Mouse (Mus musculus): ENCODE data around the gene Prss27. TPM values are rescaled to one million over a fixed set of nuclear protein-coding genes. Genes with fewer than 3 reads are reported as not detected.

Gene Prss27
- polyA plus RNA-seq, 1 experiment from 2014 or later: not detected

- 80% methylated on average over 13 of the region's 13 CpGs for WGBS
- Histone ChIP-seq H3K4me3 (ENCODE audit: low read depth, low read length) (no peak overlapping the region), H3K4me1 (ENCODE audit: control insufficient read depth, insufficient read depth, low read length) (no peaks in the 10 kb centered on the region), H3K9ac (replicated peaks; ENCODE audit: low read length) (no peak overlapping the region), H3K36me3 (replicated peaks; ENCODE audit: control insufficient read depth, insufficient read depth, low read depth, low read length) (no peaks in the 10 kb centered on the region), H3K9me3 (replicated peaks; ENCODE audit: control insufficient read depth, low read length) (no peaks in the 10 kb centered on the region), H3K27ac (replicated peaks; ENCODE audit: low read depth, low read length) (no peak overlapping the region), H3K27me3 (ENCODE audit: control insufficient read depth, insufficient read depth, low read length) (no peaks in the 10 kb centered on the region), H3K4me2 (ENCODE audit: low read depth, low read length) (no peak overlapping the region)
- ATAC-seq (replicated peaks; ENCODE audit: insufficient number of reproducible peaks, low FRiP score, low TSS enrichment, low read depth) (no peak), DNase-seq (ENCODE audit: low spot score) (no peak)
Observed at GRCm38 (mm10) chr17:24037360-24037759, 584 bp upstream of the Prss27 start.

DNA sequence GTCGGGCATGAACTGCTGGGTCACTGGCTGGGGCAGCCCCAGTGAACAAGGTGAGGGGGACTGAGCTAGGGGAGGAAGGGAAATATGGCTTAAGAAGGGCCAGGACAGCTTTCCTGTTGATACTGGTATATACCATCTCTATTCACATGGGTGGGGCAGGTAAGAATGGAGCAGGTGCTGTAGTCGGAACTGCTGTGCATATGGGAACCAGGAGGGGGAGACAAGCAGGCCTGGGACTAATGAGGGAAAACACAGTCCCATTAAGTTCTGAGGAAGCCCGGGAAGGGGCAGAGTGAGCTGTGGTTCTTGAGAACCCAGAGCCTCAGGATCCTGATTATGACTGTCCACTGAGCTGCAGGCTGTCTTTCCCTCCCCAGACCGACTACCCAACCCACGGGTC lies 6.5 kb downstream of the Prss27 start:
- Histone ChIP-seq H3K27me3 (ENCODE audit: control insufficient read depth, insufficient read depth, low read length) (no peaks in the 10 kb centered on the region), H3K4me2 (ENCODE audit: low read depth, low read length) (no peak overlapping the region), H3K27ac (replicated peaks; ENCODE audit: low read depth, low read length) (no peak overlapping the region), H3K9ac (replicated peaks; ENCODE audit: low read length) (no peak overlapping the region), H3K9me3 (replicated peaks; ENCODE audit: control insufficient read depth, low read length) (no peaks in the 10 kb centered on the region), H3K4me1 (ENCODE audit: control insufficient read depth, insufficient read depth, low read length) (no peaks in the 10 kb centered on the region), H3K4me3 (ENCODE audit: low read depth, low read length) (no peak overlapping the region), H3K36me3 (replicated peaks; ENCODE audit: control insufficient read depth, insufficient read depth, low read depth, low read length) (peaks cover 3% of the 10 kb centered on the region; the same call in 1 of the 2 replicates)
- DNase-seq (ENCODE audit: low spot score) (no peak), ATAC-seq (replicated peaks; ENCODE audit: insufficient number of reproducible peaks, low FRiP score, low TSS enrichment, low read depth) (no peak)
- 66% methylated on average over 5 of the region's 5 CpGs for WGBS

DNA sequence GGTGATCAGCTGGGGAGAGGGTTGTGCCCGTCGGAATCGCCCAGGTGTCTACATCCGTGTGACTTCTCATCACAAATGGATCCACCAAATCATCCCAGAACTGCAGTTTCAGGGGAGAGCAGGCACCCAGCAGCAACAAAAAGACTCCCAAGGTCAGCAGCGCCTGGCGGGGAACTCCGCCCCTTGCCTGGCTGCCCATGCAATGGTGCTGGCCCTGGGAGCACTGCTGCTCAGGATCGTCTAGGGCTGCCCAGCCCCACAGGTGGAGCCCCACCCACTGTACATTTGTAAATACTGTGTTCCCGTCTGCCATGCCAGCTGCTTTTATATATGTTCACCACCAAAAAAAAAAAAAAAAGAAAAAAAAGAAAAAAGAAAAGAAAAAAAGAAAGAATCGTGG lies 7.7 kb downstream of the Prss27 start:
- H3K27ac ChIP-seq (replicated peaks; ENCODE audit: low read depth, low read length): no peak overlapping the region
- ATAC-seq (replicated peaks; ENCODE audit: insufficient number of reproducible peaks, low FRiP score, low TSS enrichment, low read depth) (no peak), DNase-seq (ENCODE audit: low spot score) (no peak)
- no peaks in the 10 kb centered on the region for H3K9me3 ChIP-seq (replicated peaks; ENCODE audit: control insufficient read depth, low read length)
- peaks cover 3% of the 10 kb centered on the region for H3K36me3 ChIP-seq (replicated peaks; ENCODE audit: control insufficient read depth, insufficient read depth, low read depth, low read length)
- no peaks in the 10 kb centered on the region for H3K4me1 ChIP-seq (ENCODE audit: control insufficient read depth, insufficient read depth, low read length)
- no peaks in the 10 kb centered on the region for H3K27me3 ChIP-seq (ENCODE audit: control insufficient read depth, insufficient read depth, low read length)
- H3K9ac ChIP-seq (replicated peaks; ENCODE audit: low read length): no peak overlapping the region
- WGBS: 83% methylated on average over 10 of the region's 10 CpGs
- H3K4me3 ChIP-seq (ENCODE audit: low read depth, low read length): no peak overlapping the region
- no peak overlapping the region for H3K4me2 ChIP-seq (ENCODE audit: low read depth, low read length)

GRCm38 (mm10) chr17:24046026-24046425 lies 8.1 kb downstream of the Prss27 start:
- Histone ChIP-seq H3K9me3 (replicated peaks; ENCODE audit: control insufficient read depth, low read length) (no peaks in the 10 kb centered on the region), H3K4me3 (ENCODE audit: low read depth, low read length) (no peak overlapping the region), H3K27me3 (ENCODE audit: control insufficient read depth, insufficient read depth, low read length) (no peaks in the 10 kb centered on the region), H3K27ac (replicated peaks; ENCODE audit: low read depth, low read length) (no peak overlapping the region), H3K36me3 (replicated peaks; ENCODE audit: control insufficient read depth, insufficient read depth, low read depth, low read length) (peaks cover 6% of the 10 kb centered on the region), H3K9ac (replicated peaks; ENCODE audit: low read length) (no peak overlapping the region), H3K4me2 (ENCODE audit: low read depth, low read length) (no peak overlapping the region), H3K4me1 (ENCODE audit: control insufficient read depth, insufficient read depth, low read length) (no peaks in the 10 kb centered on the region)
- DNase-seq (ENCODE audit: low spot score) (no peak), ATAC-seq (replicated peaks; ENCODE audit: insufficient number of reproducible peaks, low FRiP score, low TSS enrichment, low read depth) (no peak)
- 45% methylated on average over 5 of the region's 5 CpGs for WGBS

DNA sequence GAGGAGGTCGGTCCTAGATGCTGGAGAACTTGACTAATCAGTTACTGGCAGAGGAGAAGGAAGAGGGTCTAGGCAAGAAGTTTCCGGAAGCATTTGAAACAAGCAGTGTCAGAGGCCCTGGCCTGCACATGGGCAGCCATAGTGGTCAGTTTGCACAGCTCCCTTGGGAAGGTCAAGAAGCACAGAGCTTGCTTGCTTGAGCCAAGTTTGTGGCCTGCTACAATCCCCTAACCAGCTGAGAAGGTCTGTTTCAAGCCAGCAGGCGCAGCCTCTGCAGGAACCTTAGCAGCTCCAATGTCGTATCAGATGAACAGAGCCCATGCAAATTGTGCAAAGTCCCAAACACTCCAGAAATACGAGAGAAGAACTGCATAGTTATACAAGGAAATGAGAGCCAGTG lies 10.1 kb downstream of the Prss27 start:
- no peaks in the 10 kb centered on the region for H3K9me3 ChIP-seq (replicated peaks; ENCODE audit: control insufficient read depth, low read length)
- ATAC-seq (replicated peaks; ENCODE audit: insufficient number of reproducible peaks, low FRiP score, low TSS enrichment, low read depth) (no peak), DNase-seq (ENCODE audit: low spot score) (no peak)
- H3K4me3 ChIP-seq (ENCODE audit: low read depth, low read length): no peak overlapping the region
- no peaks in the 10 kb centered on the region for H3K27me3 ChIP-seq (ENCODE audit: control insufficient read depth, insufficient read depth, low read length)
- peaks cover 8% of the 10 kb centered on the region for H3K36me3 ChIP-seq (replicated peaks; ENCODE audit: control insufficient read depth, insufficient read depth, low read depth, low read length)
- no peak overlapping the region for H3K27ac ChIP-seq (replicated peaks; ENCODE audit: low read depth, low read length)
- no peak overlapping the region for H3K9ac ChIP-seq (replicated peaks; ENCODE audit: low read length)
- WGBS: 89% methylated on average over 5 of the region's 5 CpGs
- no peak overlapping the region for H3K4me2 ChIP-seq (ENCODE audit: low read depth, low read length)
- H3K4me1 ChIP-seq (ENCODE audit: control insufficient read depth, insufficient read depth, low read length): no peaks in the 10 kb centered on the region

DNA sequence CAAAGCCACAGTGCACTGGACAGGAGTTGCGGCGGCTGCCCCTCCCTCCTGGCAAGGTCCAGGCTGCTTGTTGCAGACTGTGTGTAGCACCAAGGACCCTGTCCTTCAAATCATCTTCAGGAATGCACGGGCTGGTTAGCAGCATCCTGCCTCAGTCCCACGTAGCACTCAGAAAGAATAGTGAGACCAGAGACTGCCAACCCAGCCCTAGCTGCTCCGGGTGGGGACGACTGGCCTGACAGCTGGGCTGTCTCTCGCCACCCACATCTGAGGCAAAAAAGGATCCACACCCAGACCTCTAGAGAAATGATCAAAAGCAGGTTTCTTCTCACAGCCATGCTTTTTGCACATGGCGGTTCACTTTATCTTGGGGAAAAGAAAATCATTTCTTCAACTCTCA lies 11.1 kb downstream of the Prss27 start:
- Histone ChIP-seq H3K9ac (replicated peaks; ENCODE audit: low read length) (no peak overlapping the region), H3K36me3 (replicated peaks; ENCODE audit: control insufficient read depth, insufficient read depth, low read depth, low read length) (peaks cover 10% of the 10 kb centered on the region), H3K4me3 (ENCODE audit: low read depth, low read length) (no peak overlapping the region), H3K4me2 (ENCODE audit: low read depth, low read length) (no peak overlapping the region), H3K27me3 (ENCODE audit: control insufficient read depth, insufficient read depth, low read length) (no peaks in the 10 kb centered on the region), H3K4me1 (ENCODE audit: control insufficient read depth, insufficient read depth, low read length) (no peaks in the 10 kb centered on the region), H3K9me3 (replicated peaks; ENCODE audit: control insufficient read depth, low read length) (no peaks in the 10 kb centered on the region), H3K27ac (replicated peaks; ENCODE audit: low read depth, low read length) (no peak overlapping the region)
- no peak for ATAC-seq (replicated peaks; ENCODE audit: insufficient number of reproducible peaks, low FRiP score, low TSS enrichment, low read depth)
- no peak for DNase-seq (ENCODE audit: low spot score)
- WGBS: 96% methylated on average over 8 of the region's 8 CpGs

DNA sequence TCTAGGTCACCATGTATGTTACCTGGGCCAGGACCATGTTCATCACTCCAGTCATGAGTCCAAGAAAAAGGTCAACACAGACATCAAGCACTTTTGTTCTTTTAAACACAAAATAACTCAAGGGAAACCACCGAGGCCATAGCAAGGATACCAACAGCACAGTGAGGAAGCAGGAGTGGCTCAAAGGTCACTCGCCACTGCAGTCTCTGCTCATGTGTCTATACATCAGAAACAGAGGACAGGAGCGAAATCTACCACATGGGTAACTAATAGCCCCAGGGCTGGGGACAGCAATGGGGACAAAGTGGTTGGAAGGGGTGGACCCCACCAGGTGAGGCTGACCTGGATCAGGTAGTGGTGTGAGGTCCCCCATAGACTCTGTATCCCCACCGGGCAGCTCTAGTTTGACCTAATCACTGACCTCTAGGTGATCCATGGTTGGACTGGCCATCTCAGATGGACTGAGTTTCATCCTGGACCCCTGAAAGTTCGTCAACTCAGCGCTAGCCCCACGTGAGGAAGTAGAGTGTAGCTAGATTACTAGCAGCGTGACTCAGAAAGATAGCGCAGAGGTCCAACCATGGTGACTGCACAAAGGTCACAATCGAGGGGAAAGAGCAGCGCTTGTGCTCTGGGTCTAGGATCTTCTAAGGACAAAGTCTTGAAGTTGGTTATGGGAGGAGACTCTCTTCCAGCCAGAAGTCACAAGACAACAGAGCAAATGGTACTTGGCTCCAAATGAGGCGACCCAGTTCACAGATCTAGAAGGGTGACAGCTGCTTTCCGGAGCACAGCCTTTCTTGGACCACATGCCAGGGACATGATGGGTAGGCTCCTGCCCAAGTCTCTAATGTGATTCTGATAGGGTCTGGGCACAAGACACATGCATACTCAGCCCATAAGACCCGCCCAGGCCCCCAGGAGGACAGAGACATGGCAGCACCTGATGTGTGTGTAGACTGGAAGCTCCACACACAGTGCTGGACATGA lies 19.0 kb downstream of the Prss27 start:
- WGBS: 93% methylated on average over 14 of the region's 14 CpGs
- DNase-seq (ENCODE audit: low spot score): no peak

GRCm38 (mm10) chr17:24057730-24058245 lies 19.8 kb downstream of the Prss27 start:
- 87% methylated on average over 5 of the region's 5 CpGs for WGBS
- no peak for DNase-seq (ENCODE audit: low spot score)
- H3K9ac ChIP-seq (replicated peaks; ENCODE audit: low read length): no peak overlapping the region
- no peak overlapping the region for H3K4me3 ChIP-seq (ENCODE audit: low read depth, low read length)
- H3K27me3 ChIP-seq (ENCODE audit: control insufficient read depth, insufficient read depth, low read length): no peaks in the 10 kb centered on the region
- H3K36me3 ChIP-seq (replicated peaks; ENCODE audit: control insufficient read depth, insufficient read depth, low read depth, low read length): peaks cover 26% of the 10 kb centered on the region
- no peak for ATAC-seq (replicated peaks; ENCODE audit: insufficient number of reproducible peaks, low FRiP score, low TSS enrichment, low read depth)
- no peaks in the 10 kb centered on the region for H3K4me1 ChIP-seq (ENCODE audit: control insufficient read depth, insufficient read depth, low read length)
- H3K27ac ChIP-seq (replicated peaks; ENCODE audit: low read depth, low read length): no peak overlapping the region
- no peaks in the 10 kb centered on the region for H3K9me3 ChIP-seq (replicated peaks; ENCODE audit: control insufficient read depth, low read length)
- no peak overlapping the region for H3K4me2 ChIP-seq (ENCODE audit: low read depth, low read length)

More for the DNA sequence above, 19.0 kb downstream of the Prss27 start:
- ATAC-seq (replicated peaks; ENCODE audit: insufficient number of reproducible peaks, low FRiP score, low TSS enrichment, low read depth): no peak
- Histone ChIP-seq H3K27me3 (ENCODE audit: control insufficient read depth, insufficient read depth, low read length) (no peaks in the 10 kb centered on the region), H3K9me3 (replicated peaks; ENCODE audit: control insufficient read depth, low read length) (no peaks in the 10 kb centered on the region), H3K4me2 (ENCODE audit: low read depth, low read length) (no peak overlapping the region), H3K27ac (replicated peaks; ENCODE audit: low read depth, low read length) (no peak overlapping the region), H3K4me3 (ENCODE audit: low read depth, low read length) (no peak overlapping the region), H3K36me3 (replicated peaks; ENCODE audit: control insufficient read depth, insufficient read depth, low read depth, low read length) (peaks cover 26% of the 10 kb centered on the region), H3K4me1 (ENCODE audit: control insufficient read depth, insufficient read depth, low read length) (no peaks in the 10 kb centered on the region), H3K9ac (replicated peaks; ENCODE audit: low read length) (no peak overlapping the region)

Measured in embryonic facial prominence, embryonic 11.5 days (tissue).